Mouse (Mus musculus): ENCODE data around the gene Oas2. TPM values are rescaled to one million over a fixed set of nuclear protein-coding genes. Genes with fewer than 3 reads are reported as not detected.

The Oas2 gene
- total RNA-seq, 1 experiment, result 0.85 TPM

DNA sequence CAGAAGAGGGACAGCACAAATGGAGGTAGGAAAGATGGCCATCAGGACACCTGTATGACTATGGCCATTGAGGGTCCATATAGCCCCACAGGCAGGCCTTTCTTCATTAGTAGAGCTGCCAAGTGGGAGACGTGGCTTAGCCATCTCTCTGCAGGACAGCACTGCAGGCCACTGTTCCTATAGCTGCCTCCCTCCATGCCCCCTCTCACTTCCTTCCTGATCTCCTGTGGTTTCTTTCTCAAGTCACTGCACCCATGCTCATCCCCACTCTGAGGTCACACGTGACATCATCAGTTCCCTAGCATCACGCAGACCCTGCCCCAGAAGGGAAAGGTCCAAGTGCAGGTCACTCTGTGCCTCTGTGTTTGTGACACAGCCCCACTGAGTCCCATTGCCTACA, 37.4 kb upstream of the Oas2 start:
- Histone ChIP-seq H3K4me1 (ENCODE audit: control insufficient read depth in 2 of 2, insufficient read depth in 2 of 2, low read length in 2 of 2, poor library complexity in 1 of 2) (peaks cover 2 to 5% of the 10 kb centered on the region in 2 experiments; a peak in 1 of 4 replicates), H3K9ac (ENCODE audit: insufficient read depth, low read depth, low read length, poor library complexity, severe bottlenecking) (no peak overlapping the region), H3K36me3 (ENCODE audit: control insufficient read depth, insufficient read depth, low read length, poor library complexity, severe bottlenecking) (no peaks in the 10 kb centered on the region), H3K4me3 (ENCODE audit: insufficient read depth in 1 of 2, low read depth in 1 of 2, low read length in 2 of 2, poor library complexity in 1 of 2, severe bottlenecking in 1 of 2) (no peak overlapping the region), H3K9me3 (ENCODE audit: control insufficient read depth, insufficient read depth, low read depth, low read length) (no peaks in the 10 kb centered on the region), H3K27ac (ENCODE audit: insufficient read depth, low read depth, low read length, poor library complexity, severe bottlenecking) (no peak overlapping the region)
- no peak for TF ChIP-seq HCFC1 (IDR thresholded peaks at IDR 0.05; ENCODE audit: borderline replicate concordance, insufficient read depth, low read length)
- no peak for TF ChIP-seq CHD2 (IDR thresholded peaks at IDR 0.05; ENCODE audit: low read depth, low read length)
- TF ChIP-seq ZC3H11A (IDR thresholded peaks at IDR 0.05; ENCODE audit: borderline replicate concordance, low read depth, low read length), result no peak
- no peak for TF ChIP-seq ZNF384 (IDR thresholded peaks at IDR 0.05; ENCODE audit: low read depth, low read length)
- TF ChIP-seq MAFK (IDR thresholded peaks at IDR 0.05; ENCODE audit: insufficient read depth, low read depth, low read length), result no peak
- DNase-seq (ENCODE audit: low read depth, low spot score), result no peak
- in situ Hi-C loops (cut with MboI; ENCODE audit: low sequenced_read_pairs in 2 of 2, unreplicated experiment in 2 of 2), result no loop called here

DNA sequence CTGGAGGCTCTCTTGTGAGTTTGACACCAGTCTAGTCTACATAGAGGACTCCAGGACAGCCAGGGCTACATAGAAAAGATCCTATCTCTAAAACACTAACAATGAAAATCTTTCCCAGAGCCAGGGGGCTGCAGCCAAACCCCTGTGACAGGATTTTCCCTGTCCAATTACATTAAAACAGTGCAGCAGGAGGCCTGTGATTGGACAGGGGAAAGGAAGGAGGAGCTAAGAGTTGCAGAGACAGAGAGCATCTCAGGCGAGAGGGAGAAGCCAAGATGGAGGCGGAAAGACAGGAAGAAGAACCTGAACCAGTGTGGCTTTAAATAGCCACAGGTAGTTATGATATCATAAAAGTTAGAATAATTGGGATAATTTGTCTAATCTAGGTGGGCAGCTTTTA, 32.8 kb upstream of the Oas2 start:
- H3K27ac ChIP-seq (ENCODE audit: insufficient read depth, low read depth, low read length, poor library complexity, severe bottlenecking), result no peak overlapping the region
- in situ Hi-C loops (cut with MboI; ENCODE audit: low sequenced_read_pairs in 2 of 2, unreplicated experiment in 2 of 2), result no loop called here
- H3K36me3 ChIP-seq (ENCODE audit: control insufficient read depth, insufficient read depth, low read length, poor library complexity, severe bottlenecking), result no peaks in the 10 kb centered on the region
- peaks cover 2 to 5% of the 10 kb centered on the region in 2 experiments; a peak in 1 of 4 replicates for H3K4me1 ChIP-seq (ENCODE audit: control insufficient read depth in 2 of 2, insufficient read depth in 2 of 2, low read length in 2 of 2, poor library complexity in 1 of 2)
- TF ChIP-seq ZC3H11A (IDR thresholded peaks at IDR 0.05; ENCODE audit: borderline replicate concordance, low read depth, low read length) (no peak), CHD2 (IDR thresholded peaks at IDR 0.05; ENCODE audit: low read depth, low read length) (no peak), MAFK (IDR thresholded peaks at IDR 0.05; ENCODE audit: insufficient read depth, low read depth, low read length) (no peak), HCFC1 (IDR thresholded peaks at IDR 0.05; ENCODE audit: borderline replicate concordance, insufficient read depth, low read length) (no peak), ZNF384 (IDR thresholded peaks at IDR 0.05; ENCODE audit: low read depth, low read length) (no peak)
- no peak overlapping the region for H3K9ac ChIP-seq (ENCODE audit: insufficient read depth, low read depth, low read length, poor library complexity, severe bottlenecking)
- peak; percentile 45 for DNase-seq (ENCODE audit: low read depth, low spot score)
- H3K9me3 ChIP-seq (ENCODE audit: control insufficient read depth, insufficient read depth, low read depth, low read length), result no peaks in the 10 kb centered on the region
- H3K4me3 ChIP-seq (ENCODE audit: insufficient read depth in 1 of 2, low read depth in 1 of 2, low read length in 2 of 2, poor library complexity in 1 of 2, severe bottlenecking in 1 of 2), result peak overlapping the region in 1 of 2 experiments; percentile 60; a peak in 3 of 4 replicates

DNA sequence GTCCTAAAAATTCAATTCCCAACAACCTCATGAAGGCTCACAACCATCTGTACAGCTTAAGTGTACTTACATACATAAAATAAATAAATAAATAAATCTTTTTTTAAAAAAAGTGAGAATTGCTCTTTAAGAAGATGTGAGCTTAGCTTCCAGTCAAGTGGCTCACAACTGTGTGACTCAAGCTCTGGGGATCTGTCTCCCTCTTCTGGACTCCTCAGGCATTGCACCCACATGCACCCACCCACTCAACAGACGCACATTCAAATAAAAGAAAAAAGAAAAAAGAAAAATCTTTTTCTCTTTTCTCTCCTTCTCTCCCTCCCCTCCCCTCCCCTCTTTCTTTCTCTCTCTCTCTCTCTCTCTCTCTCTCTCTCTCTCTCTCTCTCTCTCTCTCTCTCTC, 32.0 kb upstream of the Oas2 start:
- Histone ChIP-seq H3K4me3 (ENCODE audit: insufficient read depth in 1 of 2, low read depth in 1 of 2, low read length in 2 of 2, poor library complexity in 1 of 2, severe bottlenecking in 1 of 2) (no peak overlapping the region), H3K4me1 (ENCODE audit: control insufficient read depth in 2 of 2, insufficient read depth in 2 of 2, low read length in 2 of 2, poor library complexity in 1 of 2) (peaks cover 2 to 5% of the 10 kb centered on the region in 2 experiments; a peak in 1 of 4 replicates), H3K36me3 (ENCODE audit: control insufficient read depth, insufficient read depth, low read length, poor library complexity, severe bottlenecking) (no peaks in the 10 kb centered on the region), H3K9me3 (ENCODE audit: control insufficient read depth, insufficient read depth, low read depth, low read length) (no peaks in the 10 kb centered on the region), H3K27ac (ENCODE audit: insufficient read depth, low read depth, low read length, poor library complexity, severe bottlenecking) (no peak overlapping the region), H3K9ac (ENCODE audit: insufficient read depth, low read depth, low read length, poor library complexity, severe bottlenecking) (no peak overlapping the region)
- in situ Hi-C loops (cut with MboI; ENCODE audit: low sequenced_read_pairs in 2 of 2, unreplicated experiment in 2 of 2), result no loop called here
- peak; percentile 66 for DNase-seq (ENCODE audit: low read depth, low spot score)
- TF ChIP-seq HCFC1 (IDR thresholded peaks at IDR 0.05; ENCODE audit: borderline replicate concordance, insufficient read depth, low read length) (no peak), ZNF384 (IDR thresholded peaks at IDR 0.05; ENCODE audit: low read depth, low read length) (no peak), CHD2 (IDR thresholded peaks at IDR 0.05; ENCODE audit: low read depth, low read length) (no peak), MAFK (IDR thresholded peaks at IDR 0.05; ENCODE audit: insufficient read depth, low read depth, low read length) (no peak), ZC3H11A (IDR thresholded peaks at IDR 0.05; ENCODE audit: borderline replicate concordance, low read depth, low read length) (no peak; the same call in 1 of the 2 replicates)

DNA sequence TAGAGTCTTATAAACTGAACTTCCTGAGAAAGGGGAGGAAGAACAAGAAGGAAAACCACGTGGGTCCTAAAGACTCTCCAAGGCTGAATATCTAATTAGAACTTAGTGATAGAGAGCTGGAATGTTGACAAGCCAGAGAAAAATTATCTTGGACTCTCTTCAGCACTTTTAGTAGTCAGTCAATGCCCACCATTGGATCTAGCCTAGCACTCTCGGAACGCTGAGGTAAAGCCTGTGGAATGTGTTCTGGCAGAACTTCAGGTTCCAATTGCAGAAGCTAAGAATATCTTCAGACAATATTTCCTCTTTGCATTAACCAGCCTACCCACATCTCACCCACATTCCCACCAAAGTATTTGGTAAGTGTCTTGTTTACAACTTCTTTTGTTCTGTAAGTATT, 30.3 kb upstream of the Oas2 start:
- no peak overlapping the region for H3K4me3 ChIP-seq (ENCODE audit: insufficient read depth in 1 of 2, low read depth in 1 of 2, low read length in 2 of 2, poor library complexity in 1 of 2, severe bottlenecking in 1 of 2)
- no peak overlapping the region for H3K9ac ChIP-seq (ENCODE audit: insufficient read depth, low read depth, low read length, poor library complexity, severe bottlenecking)
- peaks cover 7 to 10% of the 10 kb centered on the region in 2 experiments; a peak in 1 of 4 replicates for H3K4me1 ChIP-seq (ENCODE audit: control insufficient read depth in 2 of 2, insufficient read depth in 2 of 2, low read length in 2 of 2, poor library complexity in 1 of 2)
- in situ Hi-C loops (cut with MboI; ENCODE audit: low sequenced_read_pairs in 2 of 2, unreplicated experiment in 2 of 2), result no loop called here
- DNase-seq (ENCODE audit: low read depth, low spot score), result no peak
- no peaks in the 10 kb centered on the region for H3K9me3 ChIP-seq (ENCODE audit: control insufficient read depth, insufficient read depth, low read depth, low read length)
- no peak overlapping the region for H3K27ac ChIP-seq (ENCODE audit: insufficient read depth, low read depth, low read length, poor library complexity, severe bottlenecking)
- no peaks in the 10 kb centered on the region for H3K36me3 ChIP-seq (ENCODE audit: control insufficient read depth, insufficient read depth, low read length, poor library complexity, severe bottlenecking)
- TF ChIP-seq ZC3H11A (IDR thresholded peaks at IDR 0.05; ENCODE audit: borderline replicate concordance, low read depth, low read length), result no peak
- no peak for TF ChIP-seq ZNF384 (IDR thresholded peaks at IDR 0.05; ENCODE audit: low read depth, low read length)
- TF ChIP-seq CHD2 (IDR thresholded peaks at IDR 0.05; ENCODE audit: low read depth, low read length), result no peak
- TF ChIP-seq MAFK (IDR thresholded peaks at IDR 0.05; ENCODE audit: insufficient read depth, low read depth, low read length), result no peak
- TF ChIP-seq HCFC1 (IDR thresholded peaks at IDR 0.05; ENCODE audit: borderline replicate concordance, insufficient read depth, low read length), result no peak

All from ES-E14 (cell line).